Mouse (Mus musculus): Measurements from ENCODE around the gene Tenm4.

DNA sequence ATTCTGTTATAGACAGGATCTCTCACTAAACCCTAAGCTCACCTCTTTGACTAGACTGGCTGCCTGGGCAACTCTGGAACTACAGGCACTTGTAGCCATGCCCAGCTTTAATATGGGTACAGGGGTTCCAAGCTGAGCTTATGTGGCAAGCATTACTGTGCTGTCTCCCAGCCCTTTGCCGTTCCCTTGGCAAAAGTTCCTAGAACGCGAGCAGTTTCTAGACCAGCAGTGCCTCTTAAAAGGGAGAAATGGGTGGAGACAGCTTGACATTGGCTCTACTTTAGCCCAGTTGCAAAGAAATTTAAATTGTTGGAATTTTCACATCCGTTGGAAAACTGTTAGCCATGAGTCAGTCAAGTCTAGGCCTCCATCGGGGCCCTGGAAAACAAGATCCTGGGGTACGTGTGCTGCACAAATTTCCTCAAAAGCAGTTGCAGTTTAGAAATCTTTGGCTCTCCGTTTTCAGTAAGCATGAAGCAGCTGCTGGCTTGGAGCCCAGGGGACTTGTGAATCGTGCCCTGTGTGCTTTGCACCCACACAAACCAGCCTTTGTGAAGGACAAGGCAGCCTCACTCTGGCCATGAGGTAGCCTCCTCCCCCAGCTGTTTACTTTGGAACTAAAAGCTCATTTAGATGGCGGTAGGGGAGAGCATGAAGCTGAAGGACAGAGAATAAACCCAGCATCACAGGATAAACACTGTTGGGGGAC, 625.1 kb downstream of the Tenm4 start:
- TF ChIP-seq ZNF384 (IDR thresholded peaks at IDR 0.05; ENCODE audit: low read depth, low read length) (no peak), ZC3H11A (IDR thresholded peaks at IDR 0.05; ENCODE audit: borderline replicate concordance, low read depth, low read length) (no peak), MAFK (IDR thresholded peaks at IDR 0.05; ENCODE audit: insufficient read depth, low read depth, low read length) (no peak), HCFC1 (IDR thresholded peaks at IDR 0.05; ENCODE audit: borderline replicate concordance, insufficient read depth, low read length) (no peak)
